Mouse (Mus musculus): Measurements from ENCODE around the gene Phlda2.
"Not testable (repeated sequence)": the region's sequence is repeated elsewhere in the genome, so short reads cannot be mapped to it uniquely, and the experiment has no call there.

The Phlda2 gene

DNA sequence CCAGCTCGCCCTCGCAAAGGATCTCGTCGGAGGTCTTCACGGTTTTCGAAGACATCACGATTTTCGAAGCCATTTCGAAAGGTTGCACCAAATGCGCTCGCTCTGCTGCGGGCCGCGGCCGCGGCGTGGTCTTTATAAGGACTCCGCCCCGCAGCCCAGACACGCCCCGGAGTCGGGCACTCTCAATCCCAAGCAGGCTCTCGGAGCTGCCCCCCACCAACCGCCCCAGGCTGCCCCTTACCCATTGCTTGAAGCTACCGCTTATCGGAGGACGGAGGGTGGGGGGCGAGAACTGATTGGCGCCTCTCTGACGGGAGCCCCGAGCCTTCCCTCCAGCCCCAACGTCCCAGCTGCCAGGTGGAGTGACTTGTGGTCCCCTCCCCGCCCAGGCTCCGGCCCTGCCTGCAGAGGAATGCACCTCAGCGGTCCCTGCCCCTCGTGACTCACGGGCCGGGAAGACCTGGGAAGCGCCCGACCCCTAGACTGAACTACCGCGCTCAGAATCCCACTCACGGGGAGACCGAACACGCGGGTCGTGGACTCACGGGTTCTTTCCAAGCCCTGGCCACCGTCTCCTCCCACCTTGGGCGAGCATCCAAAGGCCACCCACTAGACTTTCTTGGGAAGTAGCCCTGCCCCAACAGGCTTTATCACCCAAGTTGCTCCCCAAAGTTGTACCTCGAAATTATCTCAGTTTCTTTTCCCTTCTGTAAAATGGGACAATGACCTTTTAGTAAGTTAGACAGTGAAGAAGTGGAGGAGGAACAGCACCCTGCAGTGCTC lies at the start of gene Phlda2:
Gene Phlda2, minus strand, starts transcription at position 733 of the 783 bp plus-strand sequence.
- DNase-seq (ENCODE audit: low spot score) = no peak

DNA sequence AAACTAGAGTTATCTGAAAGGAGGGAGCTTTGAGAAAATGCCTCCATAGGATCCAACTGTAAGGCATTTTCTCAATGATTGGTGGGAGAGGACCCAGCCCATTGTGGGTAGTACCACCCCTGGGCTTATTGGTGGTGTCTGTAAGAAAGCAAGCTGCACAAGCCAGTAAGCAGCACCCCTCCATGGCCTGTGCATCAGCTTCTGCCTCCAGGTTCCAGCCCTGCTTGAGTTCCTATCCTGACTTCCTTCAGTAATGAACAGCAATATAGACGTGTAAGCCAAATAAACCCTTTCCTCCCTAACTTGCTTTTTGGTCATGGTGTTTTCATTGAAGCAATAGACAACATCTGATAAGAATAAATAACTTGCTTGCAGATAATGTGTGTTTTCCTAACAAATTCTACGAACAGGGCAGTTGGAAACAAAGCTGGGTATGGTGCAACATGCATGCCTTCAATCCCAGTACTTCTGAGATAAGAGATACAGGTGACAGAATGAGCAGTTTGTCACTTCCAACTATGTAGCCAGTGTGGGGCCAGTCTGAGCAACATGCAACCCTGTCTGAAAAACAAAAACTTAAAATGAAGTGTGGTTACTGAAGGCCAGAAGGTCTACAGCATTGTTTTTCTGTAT lies 46.8 kb upstream of the Phlda2 start:
- no peak for DNase-seq (ENCODE audit: low spot score)

DNA sequence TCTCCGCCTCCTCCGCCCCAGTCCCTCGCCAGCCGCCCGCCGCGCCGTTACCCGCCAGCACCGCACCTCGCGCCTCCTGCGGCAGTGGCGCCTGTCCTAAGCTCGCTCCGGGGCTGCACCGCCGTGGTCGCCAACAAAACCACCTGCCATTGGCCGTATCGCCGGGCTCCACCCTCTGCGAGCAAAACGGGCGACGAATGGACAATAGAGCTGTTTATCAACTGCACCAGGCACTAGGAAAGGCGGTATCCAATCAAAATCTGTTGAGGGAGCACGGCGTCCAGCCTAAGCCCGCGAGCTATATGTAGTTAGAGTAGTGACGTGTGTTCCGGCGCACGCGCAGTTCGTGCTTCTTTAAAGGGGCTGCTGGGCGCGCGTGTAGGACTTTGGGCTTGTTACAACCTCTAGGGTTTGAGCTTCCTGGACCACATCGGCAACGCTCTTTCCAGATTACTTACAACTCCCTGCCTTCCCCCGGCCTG lies 46.1 kb upstream of the Phlda2 start, which contains the start of gene Nap1l4:
Gene Nap1l4, minus strand, starts transcription at position 131 of the 482 bp plus-strand sequence.
- peak; percentile 98 for DNase-seq (ENCODE audit: low spot score)

DNA sequence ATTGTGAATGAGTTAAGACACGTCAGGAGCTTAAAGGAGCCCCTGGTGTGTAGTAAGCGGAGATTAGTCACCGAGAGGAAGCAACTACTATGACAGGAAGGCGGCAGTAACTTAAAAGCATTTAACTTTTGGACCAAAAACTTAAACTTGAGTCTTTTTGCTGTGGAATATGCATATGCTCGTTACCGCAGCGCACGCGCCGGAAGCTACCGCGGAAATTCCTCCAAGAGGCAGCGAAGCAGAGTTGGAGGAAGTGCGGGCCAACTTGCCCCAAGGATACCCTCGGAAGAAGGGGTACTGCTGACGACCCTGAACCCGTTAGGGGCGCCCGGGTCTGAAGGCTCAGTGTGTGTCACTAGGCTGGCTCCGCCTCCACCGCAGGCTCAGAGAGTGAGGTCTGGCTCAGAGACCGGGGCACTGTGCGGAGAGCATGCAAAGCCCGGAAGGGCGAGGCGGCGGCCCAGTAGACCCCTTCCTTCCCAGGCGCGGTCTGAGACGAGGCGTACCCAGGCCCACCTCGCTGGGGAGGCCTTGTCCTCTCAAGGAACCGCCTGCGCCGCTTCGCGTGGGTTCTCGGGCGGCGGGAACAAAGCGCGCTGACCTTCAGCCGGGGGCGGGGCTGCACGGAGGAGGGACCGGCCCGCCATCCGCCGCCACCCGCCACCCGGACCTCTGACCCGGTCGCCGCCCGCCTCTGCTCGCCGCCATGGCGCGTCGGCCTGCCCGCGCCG lies 45.4 kb upstream of the Phlda2 start:
- DNase-seq (ENCODE audit: low spot score) = no peak

DNA sequence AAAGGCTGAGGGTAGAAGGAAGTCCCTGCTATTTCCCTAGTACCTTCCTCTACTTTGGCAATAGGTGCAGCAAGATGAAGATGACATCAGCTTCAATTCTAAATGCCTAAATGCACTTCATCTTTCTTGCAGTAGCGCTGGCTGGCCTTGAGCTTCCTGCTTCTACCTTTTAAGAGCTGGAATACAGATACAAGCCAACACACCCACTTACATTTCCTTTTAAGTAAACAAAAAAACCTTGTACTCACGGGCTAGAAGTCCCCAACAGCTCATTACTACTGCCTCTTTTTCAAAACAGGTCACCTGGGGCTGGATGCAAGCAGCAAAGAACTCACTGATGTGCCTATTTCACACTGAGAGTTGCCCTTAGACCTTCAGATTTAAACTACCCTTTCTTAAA lies 43.6 kb upstream of the Phlda2 start:
- no peak for DNase-seq (ENCODE audit: low spot score)

- no peak for DNase-seq (ENCODE audit: low spot score)
These were observed 41.4 kb upstream of the Phlda2 start for GRCm38 (mm10) chr7:143544368-143544767.

- no peak for DNase-seq (ENCODE audit: low spot score)
These were observed 35.7 kb upstream of the Phlda2 start for GRCm38 (mm10) chr7:143538671-143539070.

GRCm38 (mm10) chr7:143538229-143538628 lies 35.3 kb upstream of the Phlda2 start:
- not testable (repeated sequence) for DNase-seq (ENCODE audit: low spot score)

DNA sequence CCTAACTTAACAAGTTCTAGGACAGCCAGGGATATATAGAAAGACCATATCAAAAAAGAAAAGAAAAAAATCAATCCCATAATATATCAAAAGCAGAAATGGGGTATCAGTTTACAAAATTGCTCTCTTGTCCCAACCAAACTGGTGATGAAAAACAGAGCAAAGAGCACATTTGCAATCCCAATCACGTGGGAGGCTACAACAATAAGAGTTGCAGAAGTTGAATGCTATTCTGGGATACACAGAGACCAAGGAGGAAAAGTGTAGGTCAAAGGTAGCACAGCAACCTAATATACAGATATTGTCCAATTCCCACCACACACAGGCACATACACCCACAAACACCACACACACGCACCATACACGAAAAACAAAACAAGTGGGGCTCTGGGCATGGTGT lies 33.3 kb upstream of the Phlda2 start:
- no peak for DNase-seq (ENCODE audit: low spot score)

- no peak for DNase-seq (ENCODE audit: low spot score)
These were observed 30.3 kb upstream of the Phlda2 start for GRCm38 (mm10) chr7:143533284-143533683.

GRCm38 (mm10) chr7:143532410-143532809 lies 29.5 kb upstream of the Phlda2 start:
- no peak for DNase-seq (ENCODE audit: low spot score)

DNA sequence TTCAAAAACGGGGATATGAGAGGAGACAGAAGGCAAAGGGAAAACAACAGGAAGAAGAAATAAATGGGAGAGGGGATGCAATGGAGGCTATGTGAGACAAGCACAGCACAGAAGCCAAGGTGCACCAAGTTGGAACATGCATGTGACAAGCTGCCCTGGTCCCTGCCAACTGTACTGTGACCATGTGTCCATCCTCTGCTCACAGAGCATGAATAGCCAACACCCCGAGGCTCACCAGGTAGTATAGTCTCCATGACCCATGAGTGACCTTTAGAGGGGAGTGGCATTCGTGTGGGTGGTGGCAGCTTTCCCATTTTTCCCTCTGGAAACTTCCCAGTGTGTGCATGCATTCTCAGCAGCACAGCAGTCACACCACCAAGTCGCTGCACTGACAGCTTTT lies 16.4 kb upstream of the Phlda2 start:
- no peak for DNase-seq (ENCODE audit: low spot score)

GRCm38 (mm10) chr7:143514416-143514768 lies 11.4 kb upstream of the Phlda2 start:
- DNase-seq (ENCODE audit: low spot score) = no peak

GRCm38 (mm10) chr7:143513763-143514415 lies 10.9 kb upstream of the Phlda2 start:
- DNase-seq (ENCODE audit: low spot score) = no peak

DNA sequence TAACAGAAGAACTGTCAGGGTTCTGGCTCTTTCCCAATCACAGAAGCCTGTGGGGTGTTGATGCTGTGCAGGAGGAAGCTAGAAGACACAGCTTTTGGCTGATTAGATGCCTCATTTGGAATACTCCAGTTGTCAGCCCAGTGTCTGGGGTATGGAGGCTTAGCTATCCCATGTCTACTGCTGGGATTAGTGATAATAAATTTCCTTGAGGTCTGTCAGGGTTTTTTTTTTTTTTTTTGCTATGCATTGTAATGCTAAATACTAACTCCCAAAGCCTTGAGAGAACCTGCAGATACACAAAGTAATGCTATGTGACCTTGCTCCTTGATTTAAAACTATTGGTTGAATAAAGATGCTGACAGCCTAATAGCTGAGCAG lies 8.4 kb upstream of the Phlda2 start:
- no peak for DNase-seq (ENCODE audit: low spot score)

DNA sequence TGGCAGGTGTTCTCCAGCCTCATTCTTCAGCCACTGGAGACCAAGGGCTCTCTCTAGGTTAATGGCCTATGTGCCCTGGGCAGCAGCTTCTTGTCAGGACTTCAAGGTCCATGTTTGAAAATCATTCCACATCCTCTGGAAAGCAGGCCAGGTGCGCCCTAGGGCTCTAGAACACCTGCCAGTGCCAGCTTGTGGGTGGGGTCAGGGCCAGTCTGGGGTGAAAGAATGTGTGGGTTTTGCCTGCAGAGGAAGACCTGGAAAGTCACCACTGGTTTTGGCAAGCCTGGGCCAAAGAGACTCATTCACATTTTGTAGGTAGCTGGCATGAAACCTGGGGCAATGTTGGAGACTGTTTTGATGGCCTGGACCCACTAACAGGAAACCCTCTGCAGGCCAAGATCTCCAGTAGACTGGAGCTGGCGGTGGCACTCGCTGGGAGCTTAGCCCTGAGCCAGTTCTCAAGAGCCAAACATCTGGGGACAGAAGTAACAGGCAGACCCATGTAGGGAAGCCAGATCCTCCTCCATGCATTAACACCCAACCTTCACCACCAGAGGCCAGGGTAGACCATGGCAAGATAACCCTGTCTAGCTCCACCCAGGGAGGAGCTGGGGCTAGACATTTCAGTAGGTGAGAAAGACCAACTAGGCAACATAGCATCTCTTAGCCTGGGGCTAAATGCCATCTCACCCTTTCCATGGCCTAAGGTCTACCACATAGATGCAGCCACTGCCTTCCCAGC lies 7.8 kb upstream of the Phlda2 start:
- DNase-seq (ENCODE audit: low spot score) = no peak

DNA sequence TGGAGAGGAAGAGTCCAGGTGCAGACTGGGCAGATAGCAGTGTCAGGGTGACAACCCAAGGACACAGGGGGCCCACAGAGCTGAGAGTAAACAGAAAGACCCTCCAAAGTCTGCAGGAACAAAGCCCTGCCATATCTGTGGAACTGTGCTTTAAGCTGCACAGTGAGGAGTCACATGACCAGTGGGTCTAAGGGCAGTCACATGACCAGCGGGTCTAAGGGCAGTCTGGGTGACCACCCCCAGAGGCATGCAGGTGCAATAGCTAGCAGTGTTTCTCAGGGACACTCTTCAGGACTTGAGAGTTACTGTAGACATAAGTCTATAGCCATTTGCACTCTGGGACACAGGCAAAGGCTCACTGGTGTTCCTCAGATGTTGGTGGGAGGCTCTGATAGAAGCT lies 6.6 kb upstream of the Phlda2 start:
- DNase-seq (ENCODE audit: low spot score) = no peak

DNA sequence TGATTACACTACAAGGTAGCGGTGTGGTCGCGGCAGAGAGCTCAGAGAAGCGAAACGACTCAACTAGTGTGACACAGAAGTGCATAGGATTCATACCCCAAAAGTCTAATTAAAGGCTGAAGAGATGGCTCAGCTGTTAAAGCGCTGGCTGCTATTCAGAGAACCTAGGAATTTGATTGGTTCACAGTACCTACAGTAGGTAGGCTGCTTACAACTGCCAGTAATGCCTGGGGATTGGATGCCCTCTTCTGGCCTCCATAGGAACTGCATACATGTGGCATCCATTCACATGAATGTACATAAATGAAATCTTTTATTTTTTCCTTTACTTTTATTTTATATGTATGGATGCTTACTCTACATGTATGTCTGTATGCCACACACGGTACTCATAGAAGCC lies 3.7 kb upstream of the Phlda2 start:
- no peak for DNase-seq (ENCODE audit: low spot score)

DNA sequence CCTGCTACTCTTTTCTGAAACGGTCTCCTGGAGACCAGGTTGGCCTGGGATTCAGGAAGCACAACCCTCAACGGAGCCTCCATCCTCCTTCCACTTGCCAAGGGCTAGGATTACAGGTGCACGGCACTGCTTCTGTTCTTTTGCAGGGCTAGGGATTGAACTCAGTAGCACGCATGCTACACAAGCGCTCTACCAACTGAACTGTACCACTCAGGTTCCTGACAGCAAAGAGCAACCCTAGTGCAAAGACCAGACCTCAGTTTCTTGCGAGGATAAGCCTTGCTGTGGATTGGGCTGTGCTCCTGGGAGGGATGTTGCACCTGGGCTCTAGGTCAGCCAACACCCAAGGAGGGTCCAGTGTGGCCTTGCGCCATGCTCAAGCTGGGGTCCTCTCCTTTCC lies 3.3 kb upstream of the Phlda2 start:
- no peak for DNase-seq (ENCODE audit: low spot score)

- DNase-seq (ENCODE audit: low spot score) = peak; percentile 25
These were observed 2.9 kb upstream of the Phlda2 start for GRCm38 (mm10) chr7:143505823-143506222.

GRCm38 (mm10) chr7:143505411-143505810 lies 2.5 kb upstream of the Phlda2 start:
- DNase-seq (ENCODE audit: low spot score) = no peak

DNA sequence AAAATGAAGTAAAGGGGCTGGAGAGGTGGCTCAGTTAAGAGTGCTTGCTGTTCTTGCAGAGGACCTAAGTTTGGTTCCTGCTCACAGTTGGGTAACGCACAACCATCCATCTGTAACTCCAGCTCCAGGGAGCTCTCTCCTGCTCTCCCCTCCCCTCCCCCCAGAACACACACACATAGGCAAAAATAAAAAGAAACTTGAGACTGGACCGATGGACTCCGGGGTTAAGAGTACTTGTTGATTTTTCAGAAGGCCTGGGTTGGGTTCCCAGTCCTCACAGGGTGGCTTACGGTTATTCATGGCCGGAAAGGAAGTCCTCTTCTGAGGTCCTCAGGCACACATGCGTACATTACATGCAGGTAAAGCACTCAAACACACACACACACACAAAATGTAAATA lies 976 bp upstream of the Phlda2 start:
- no peak for DNase-seq (ENCODE audit: low spot score)

Data from ovary, adult 18-20 months (tissue).